Mouse (Mus musculus) kidney, embryonic 15.5 days (tissue): ENCODE data around the gene Myo16. TPM values are rescaled to one million over a fixed set of nuclear protein-coding genes. Genes with fewer than 3 reads are reported as not detected.

Experiments
- ATAC-seq: fragments of 200-750 bp; cut with Nextera tagmentation; replicated peaks from 2 replicates; pipeline ENCODE4 v1.8.0; 2017; ENCODE audit warnings: moderate TSS enrichment; ENCODE audit not compliant: low FRiP score
- H3K27ac ChIP-seq: fragments of 300-500 bp; sonication (generic); 2 replicates; pipeline ENCODE4 v1.5.1; 2015; ENCODE audit warnings: mild to moderate bottlenecking, inconsistent platforms
- H3K27me3 ChIP-seq: fragments of 300-500 bp; sonication (generic); 2 replicates; pipeline ENCODE4 v1.6.1; 2015; ENCODE audit warnings: inconsistent platforms
- H3K36me3 ChIP-seq: fragments of 300-500 bp; sonication (generic); 2 replicates; pipeline ENCODE4 v1.6.1; 2015; ENCODE audit warnings: inconsistent platforms
- H3K4me1 ChIP-seq: fragments of 300-500 bp; sonication (generic); 2 replicates; pipeline ENCODE4 v1.6.1; 2015; ENCODE audit warnings: inconsistent platforms
- H3K4me2 ChIP-seq: fragments of 300-500 bp; sonication (generic); 2 replicates; pipeline ENCODE4 v1.6.1; 2015; ENCODE audit warnings: moderate library complexity, mild to moderate bottlenecking, inconsistent platforms
- H3K4me3 ChIP-seq: fragments of 300-500 bp; sonication (generic); replicated peaks from 2 replicates; pipeline ENCODE4 v1.5.1; 2015; ENCODE audit warnings: mild to moderate bottlenecking, inconsistent platforms
- H3K9ac ChIP-seq: fragments of 300-500 bp; sonication (generic); 2 replicates; pipeline ENCODE4 v1.6.1; 2015; ENCODE audit warnings: mild to moderate bottlenecking, inconsistent platforms
- H3K9me3 ChIP-seq: fragments of 300-500 bp; sonication (generic); replicated peaks from 2 replicates; pipeline ENCODE4 v1.6.1; 2016; ENCODE audit warnings: inconsistent platforms
- WGBS: fragments of 180-500 bp; shearing (Covaris S2); methylation state at CpG from one replicate; pipeline ENCODE4 v1.1.7; 2015; ENCODE audit warnings: mixed read lengths; 5-methylcytosine and 5-hydroxymethylcytosine counted together
- polyA plus RNA-seq: library from polyadenylated mRNA; unstranded; fragments of >200 nt; fragmentation: Nextera tagmentation; extraction: Ambion mirVana; gene quantifications from 2 replicates; pipeline ENCODE4 v1.2.1, GENCODE M21; 2015

Myo16 gene
- polyA plus RNA-seq, 1 experiment from 2014 or later, result 0.34 TPM

DNA sequence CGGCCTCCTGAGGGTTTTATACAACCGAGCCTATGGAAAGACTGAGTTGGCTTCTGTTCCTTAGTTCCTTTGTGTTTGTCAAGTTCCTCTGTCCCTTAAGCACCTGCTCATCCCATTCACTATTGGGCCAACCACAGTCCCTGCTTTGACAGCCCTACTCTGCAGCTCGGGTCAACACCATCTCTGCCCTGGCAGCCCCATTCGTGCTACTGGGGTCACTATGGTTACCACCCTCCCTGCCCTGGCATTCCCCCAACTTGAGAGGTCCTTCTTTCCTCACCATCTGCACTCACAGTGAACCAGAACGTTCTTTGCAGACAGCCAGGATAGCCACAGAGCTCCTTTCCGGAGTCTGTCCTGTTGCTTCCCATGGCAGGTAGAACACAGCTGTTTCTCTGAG, 238.2 kb downstream of the Myo16 start:
- H3K9me3 ChIP-seq, result no peaks in the 10 kb centered on the region
- no peak for ATAC-seq
- no peak overlapping the region for H3K9ac ChIP-seq
- H3K4me2 ChIP-seq, result no peak overlapping the region
- H3K27ac ChIP-seq, result no peak overlapping the region
- 78% methylated on average over 6 of the region's 6 CpGs for WGBS
- no peaks in the 10 kb centered on the region for H3K27me3 ChIP-seq
- no peak overlapping the region for H3K4me3 ChIP-seq
- H3K36me3 ChIP-seq, result no peaks in the 10 kb centered on the region
- no peaks in the 10 kb centered on the region for H3K4me1 ChIP-seq

DNA sequence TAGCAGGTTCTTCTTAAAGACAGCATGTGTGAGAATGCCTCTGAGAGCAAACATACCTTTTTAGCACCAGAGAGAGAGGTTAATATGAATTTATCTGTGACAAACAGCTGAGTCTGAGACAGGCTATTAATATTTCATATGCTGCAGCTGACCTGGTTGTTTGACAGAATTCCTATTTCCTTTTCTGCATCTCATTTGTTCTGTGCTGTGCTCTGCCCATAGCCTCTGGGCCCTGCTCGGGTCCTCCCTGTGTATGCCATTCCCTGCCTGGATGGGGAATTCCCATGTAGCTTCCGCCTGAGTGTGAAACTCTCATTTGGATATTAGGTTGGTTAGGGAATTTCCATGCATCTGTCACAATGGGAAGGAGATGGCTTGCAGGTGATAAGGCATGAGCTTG, 240.8 kb downstream of the Myo16 start:
- Histone ChIP-seq H3K4me1 (no peaks in the 10 kb centered on the region), H3K4me3 (no peak overlapping the region), H3K27ac (no peak overlapping the region), H3K36me3 (no peaks in the 10 kb centered on the region), H3K4me2 (no peak overlapping the region), H3K9ac (no peak overlapping the region), H3K9me3 (no peaks in the 10 kb centered on the region), H3K27me3 (no peaks in the 10 kb centered on the region)
- WGBS, result 73% methylated on average over 2 of the region's 2 CpGs
- no peak for ATAC-seq

DNA sequence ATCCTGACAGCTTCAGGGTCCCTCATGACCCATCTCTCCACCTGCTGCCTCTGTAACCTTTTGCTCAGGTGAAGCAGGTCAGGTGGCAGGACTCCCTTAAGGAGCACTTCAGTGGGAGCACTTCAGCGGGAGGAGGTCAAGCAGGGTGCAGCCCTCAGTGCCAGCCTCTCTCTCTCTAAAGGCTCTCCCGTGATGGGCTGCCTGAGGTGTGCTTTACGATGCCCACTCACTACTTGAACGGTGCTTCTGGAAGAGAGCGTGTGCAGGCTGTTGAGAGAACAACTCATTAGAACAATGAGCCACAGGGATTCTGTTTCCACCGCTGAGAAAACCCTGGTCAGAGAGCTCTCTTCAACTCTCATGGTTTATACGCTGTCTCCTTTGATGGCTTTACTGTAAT, 241.4 kb downstream of the Myo16 start:
- no peak overlapping the region for H3K9ac ChIP-seq
- no peak overlapping the region for H3K4me3 ChIP-seq
- ATAC-seq, result no peak
- H3K27me3 ChIP-seq, result no peaks in the 10 kb centered on the region
- no peaks in the 10 kb centered on the region for H3K4me1 ChIP-seq
- no peaks in the 10 kb centered on the region for H3K36me3 ChIP-seq
- H3K9me3 ChIP-seq, result no peaks in the 10 kb centered on the region
- H3K27ac ChIP-seq, result no peak overlapping the region
- H3K4me2 ChIP-seq, result no peak overlapping the region
- 61% methylated on average over 7 of the region's 7 CpGs for WGBS

DNA sequence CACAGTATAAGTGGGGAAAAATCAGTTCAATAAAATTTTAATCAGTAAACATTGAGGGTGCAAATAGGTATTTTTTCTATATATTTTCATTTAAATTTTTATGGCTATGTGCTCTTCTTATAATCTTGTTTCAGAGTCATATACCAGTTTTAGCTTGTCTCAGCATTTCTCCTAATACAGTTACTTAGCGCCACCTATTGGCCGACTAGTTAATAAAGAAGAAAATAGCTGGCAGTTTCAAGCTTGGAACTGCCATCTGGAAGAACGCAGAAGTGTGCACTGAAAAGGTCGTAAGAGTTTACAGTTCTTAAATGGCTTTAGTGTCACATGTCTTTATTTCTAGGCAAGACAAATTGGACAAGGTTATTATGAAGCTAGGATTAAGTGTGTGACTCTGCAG, 248.9 kb downstream of the Myo16 start:
- Histone ChIP-seq H3K27me3 (peaks cover 8% of the 10 kb centered on the region), H3K36me3 (no peaks in the 10 kb centered on the region), H3K4me1 (no peaks in the 10 kb centered on the region), H3K27ac (no peak overlapping the region), H3K4me2 (no peak overlapping the region), H3K9me3 (no peaks in the 10 kb centered on the region), H3K4me3 (no peak overlapping the region), H3K9ac (no peak overlapping the region)
- 0 out of 2 replicates have a peak, but pooled peaks have one; percentile 4 for ATAC-seq
- WGBS, result 10% methylated on average over 4 of the region's 4 CpGs

DNA sequence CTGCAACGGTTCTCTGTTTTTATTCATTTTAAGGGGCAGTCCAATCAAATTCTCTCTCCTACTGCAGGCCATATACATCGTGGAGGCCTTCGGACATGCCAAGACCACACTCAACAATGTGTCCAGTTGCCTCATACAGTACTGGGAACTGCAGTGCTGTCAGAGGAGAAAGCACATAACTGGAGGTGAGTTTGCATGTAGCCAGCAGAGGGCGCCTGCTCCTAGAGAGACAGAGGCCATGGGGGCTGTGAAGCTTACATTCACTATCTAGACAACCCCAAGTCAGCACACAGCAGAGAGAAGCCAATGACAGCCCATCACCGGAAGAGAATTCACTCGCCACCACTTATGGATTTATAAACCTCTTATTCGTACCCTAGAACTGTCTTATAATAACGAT, 251.8 kb downstream of the Myo16 start:
- H3K4me3 ChIP-seq, result no peak overlapping the region
- no peaks in the 10 kb centered on the region for H3K4me1 ChIP-seq
- no peak overlapping the region for H3K4me2 ChIP-seq
- no peak overlapping the region for H3K9ac ChIP-seq
- H3K9me3 ChIP-seq, result no peaks in the 10 kb centered on the region
- ATAC-seq, result 0 out of 2 replicates have a peak, but pooled peaks have one; percentile 28
- no peaks in the 10 kb centered on the region for H3K36me3 ChIP-seq
- H3K27me3 ChIP-seq, result peaks cover 8% of the 10 kb centered on the region
- 33% methylated on average over 8 of the region's 8 CpGs for WGBS
- no peak overlapping the region for H3K27ac ChIP-seq

DNA sequence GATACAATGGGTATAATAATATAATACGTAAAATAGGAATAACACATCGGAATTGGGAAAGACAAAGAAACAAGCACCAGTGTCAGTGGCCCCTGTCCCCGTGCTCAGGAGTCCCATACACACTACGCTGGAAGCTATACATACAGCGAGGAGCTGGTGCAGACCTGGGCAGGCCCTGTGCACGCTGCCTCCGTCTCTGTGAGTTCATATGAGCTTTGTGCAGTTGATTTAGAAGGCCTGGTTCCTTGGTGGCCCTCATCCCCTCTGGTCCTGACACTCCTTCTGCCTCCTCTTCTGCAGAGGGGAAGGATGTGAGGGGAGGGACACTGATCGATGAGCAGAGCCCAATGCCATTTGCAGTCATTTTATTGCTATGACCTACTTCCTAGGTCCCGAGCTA, 255.3 kb downstream of the Myo16 start:
- WGBS, result 80% methylated on average over 9 of the region's 9 CpGs

DNA sequence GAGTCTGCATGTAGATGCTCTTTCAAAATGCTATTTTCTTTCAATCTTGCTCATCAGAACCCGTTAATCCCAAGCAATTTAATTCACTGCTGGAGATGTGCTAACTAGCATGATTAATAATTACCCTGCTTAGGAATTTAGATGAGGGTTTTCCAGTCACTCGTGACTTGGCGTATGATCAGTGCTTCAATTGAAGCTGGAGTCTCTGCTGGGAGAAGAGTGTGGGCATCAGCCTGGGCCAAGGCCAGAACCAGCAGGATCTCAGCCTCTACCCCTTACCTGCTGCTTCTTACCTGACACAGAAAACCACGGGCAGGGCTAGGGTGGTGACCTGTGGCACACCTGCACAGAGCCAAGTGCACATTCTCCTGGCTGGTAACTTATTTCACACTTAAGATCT, 257.8 kb downstream of the Myo16 start:
- no peaks in the 10 kb centered on the region for H3K36me3 ChIP-seq

More for the DNA sequence above, 255.3 kb downstream of the Myo16 start:
- no peak overlapping the region for H3K4me2 ChIP-seq
- ATAC-seq, result no peak
- H3K27me3 ChIP-seq, result 0 out of 2 replicates have a peak, but pooled peaks cover 4% of the 10 kb centered on the region
- no peaks in the 10 kb centered on the region for H3K36me3 ChIP-seq
- no peak overlapping the region for H3K27ac ChIP-seq
- H3K9me3 ChIP-seq, result no peaks in the 10 kb centered on the region
- no peak overlapping the region for H3K4me3 ChIP-seq
- H3K4me1 ChIP-seq, result 0 out of 2 replicates have a peak, but pooled peaks cover 2% of the 10 kb centered on the region
- no peak overlapping the region for H3K9ac ChIP-seq

DNA sequence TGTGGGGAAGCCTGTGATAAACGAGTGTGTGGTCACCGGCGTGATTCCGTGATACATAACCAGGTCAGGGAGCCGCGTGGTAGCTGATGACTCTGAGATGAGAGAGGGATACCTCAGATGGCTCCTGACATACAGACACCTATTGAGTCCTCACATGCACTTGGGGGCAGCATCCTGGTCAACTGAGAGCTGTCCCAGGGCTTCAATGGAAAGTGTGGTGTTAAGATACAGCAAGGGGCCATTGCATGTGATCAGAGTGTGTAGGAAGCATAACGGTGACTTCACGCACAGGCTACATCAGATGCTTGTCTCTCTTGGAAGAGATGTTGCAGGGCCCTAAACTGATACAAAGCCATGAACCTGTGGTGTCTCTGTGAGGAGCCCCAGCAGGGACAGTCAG, 260.2 kb downstream of the Myo16 start:
- no peaks in the 10 kb centered on the region for H3K9me3 ChIP-seq
- no peak overlapping the region for H3K4me2 ChIP-seq
- no peak for ATAC-seq
- no peak overlapping the region for H3K27ac ChIP-seq
- H3K36me3 ChIP-seq, result no peaks in the 10 kb centered on the region
- WGBS, result 88% methylated on average over 8 of the region's 8 CpGs
- H3K4me1 ChIP-seq, result peaks cover 10% of the 10 kb centered on the region
- no peaks in the 10 kb centered on the region for H3K27me3 ChIP-seq
- H3K9ac ChIP-seq, result no peak overlapping the region
- no peak overlapping the region for H3K4me3 ChIP-seq

More for the DNA sequence above, 257.8 kb downstream of the Myo16 start:
- Histone ChIP-seq H3K4me2 (no peak overlapping the region), H3K4me1 (peaks cover 8% of the 10 kb centered on the region), H3K27me3 (0 out of 2 replicates have a peak, but pooled peaks cover 4% of the 10 kb centered on the region), H3K9me3 (no peaks in the 10 kb centered on the region), H3K4me3 (no peak overlapping the region), H3K9ac (no peak overlapping the region), H3K27ac (no peak overlapping the region)
- 60% methylated on average over 4 of the region's 4 CpGs for WGBS
- peak; percentile 45; the same call in 1 of the 2 replicates for ATAC-seq

DNA sequence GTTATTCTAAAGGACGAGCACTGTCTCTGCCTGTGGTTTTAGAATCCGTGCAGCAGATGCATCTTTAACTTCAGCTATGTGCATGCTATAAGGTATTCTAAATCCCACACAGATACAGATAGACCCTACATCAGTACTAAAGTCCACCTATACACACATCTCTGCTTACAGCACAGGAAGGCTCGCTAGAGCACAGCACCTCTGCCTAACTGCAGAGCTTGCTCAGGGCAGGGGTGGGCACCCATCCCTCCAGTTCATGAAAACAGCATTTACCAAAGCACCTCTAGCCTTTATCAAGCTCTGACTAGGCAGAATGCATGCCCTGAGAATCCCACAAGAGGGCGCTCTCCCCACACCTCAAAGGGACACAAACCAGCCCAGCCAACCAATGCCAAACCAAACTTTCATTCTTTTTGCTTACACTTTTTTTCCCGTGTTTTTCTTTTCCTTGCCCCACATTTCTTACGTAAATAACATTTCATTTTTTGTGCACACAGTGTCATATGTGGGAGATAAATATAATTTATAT, 261.0 kb downstream of the Myo16 start:
- Histone ChIP-seq H3K4me1 (peaks cover 10% of the 10 kb centered on the region), H3K27me3 (no peaks in the 10 kb centered on the region), H3K4me3 (no peak overlapping the region), H3K9ac (no peak overlapping the region), H3K27ac (no peak overlapping the region), H3K4me2 (no peak overlapping the region), H3K36me3 (no peaks in the 10 kb centered on the region), H3K9me3 (no peaks in the 10 kb centered on the region)
- ATAC-seq, result no peak; the same call in 1 of the 2 replicates
- 22% methylated on average over 6 of the region's 6 CpGs for WGBS

DNA sequence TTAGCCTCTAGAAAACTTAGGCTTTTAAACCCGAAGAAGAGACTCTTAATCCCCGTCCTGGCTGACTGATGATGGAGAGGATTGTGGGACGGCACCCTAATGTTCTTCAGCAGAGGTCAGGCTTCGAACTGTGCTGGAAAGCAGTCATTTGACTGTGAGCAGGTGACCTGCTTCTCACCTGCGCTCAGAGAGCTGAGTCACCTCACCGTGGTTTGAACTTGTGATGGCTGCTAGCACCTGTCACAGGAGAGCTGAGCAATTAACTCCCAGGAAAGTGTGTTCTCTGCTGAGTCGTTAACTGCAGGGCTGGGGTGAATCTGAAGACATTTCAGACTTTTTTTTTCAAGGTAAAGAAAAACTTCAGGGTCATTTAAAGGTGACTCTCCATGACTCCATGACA, 261.6 kb downstream of the Myo16 start:
- 32% methylated on average over 7 of the region's 7 CpGs for WGBS
- Histone ChIP-seq H3K9ac (no peak overlapping the region), H3K4me2 (no peak overlapping the region), H3K9me3 (no peaks in the 10 kb centered on the region), H3K36me3 (no peaks in the 10 kb centered on the region), H3K4me3 (no peak overlapping the region), H3K27ac (no peak overlapping the region), H3K4me1 (peaks cover 10% of the 10 kb centered on the region), H3K27me3 (no peaks in the 10 kb centered on the region)
- ATAC-seq, result no peak

DNA sequence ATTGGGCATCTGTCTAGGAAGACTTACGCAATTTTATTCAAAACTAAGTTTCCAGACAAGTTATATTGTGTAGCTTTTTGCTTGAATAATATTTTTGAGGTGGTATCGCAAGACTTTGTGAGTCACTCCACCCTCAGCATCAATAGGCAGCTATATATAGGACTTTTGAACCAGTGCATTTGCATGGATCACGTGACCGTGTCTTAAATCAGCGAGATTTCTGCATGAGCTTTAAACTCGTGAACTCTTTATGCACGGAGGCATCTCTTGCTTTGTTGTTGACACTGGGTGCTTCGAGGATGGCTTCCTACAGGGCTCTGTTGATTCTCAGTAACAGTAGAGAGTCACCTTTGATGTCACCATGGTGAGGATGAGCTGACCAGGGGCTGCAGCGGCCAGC, 262.2 kb downstream of the Myo16 start:
- Histone ChIP-seq H3K36me3 (no peaks in the 10 kb centered on the region), H3K4me1 (peaks cover 10% of the 10 kb centered on the region), H3K9ac (no peak overlapping the region), H3K4me3 (no peak overlapping the region), H3K27ac (no peak overlapping the region), H3K9me3 (no peaks in the 10 kb centered on the region), H3K27me3 (no peaks in the 10 kb centered on the region), H3K4me2 (no peak overlapping the region)
- no peak for ATAC-seq
- WGBS, result 80% methylated on average over 9 of the region's 9 CpGs

DNA sequence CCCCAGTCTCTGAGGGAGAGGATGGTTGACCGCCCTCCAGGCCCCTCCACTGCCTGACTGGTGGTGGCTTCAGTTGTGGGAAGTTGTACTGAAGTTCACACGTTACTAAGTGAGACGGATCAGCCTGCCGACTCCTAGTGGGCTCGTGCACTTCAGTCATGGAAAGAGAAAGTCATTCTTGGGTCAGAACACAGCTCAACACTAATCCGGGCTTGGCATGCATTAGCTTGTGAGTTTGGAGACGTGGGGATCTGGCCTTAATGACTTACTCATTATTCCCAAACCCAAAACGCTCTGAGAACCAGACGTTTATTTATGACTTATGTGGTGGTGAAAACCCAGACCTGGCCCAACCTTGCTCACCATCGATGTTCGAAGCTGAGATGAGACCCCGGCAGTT, 263.1 kb downstream of the Myo16 start:
- Histone ChIP-seq H3K36me3 (no peaks in the 10 kb centered on the region), H3K4me3 (no peak overlapping the region), H3K27ac (no peak overlapping the region), H3K9ac (no peak overlapping the region), H3K27me3 (no peaks in the 10 kb centered on the region), H3K4me2 (no peak overlapping the region), H3K4me1 (peaks cover 9% of the 10 kb centered on the region), H3K9me3 (no peaks in the 10 kb centered on the region)
- ATAC-seq, result no peak
- 69% methylated on average over 12 of the region's 12 CpGs for WGBS

DNA sequence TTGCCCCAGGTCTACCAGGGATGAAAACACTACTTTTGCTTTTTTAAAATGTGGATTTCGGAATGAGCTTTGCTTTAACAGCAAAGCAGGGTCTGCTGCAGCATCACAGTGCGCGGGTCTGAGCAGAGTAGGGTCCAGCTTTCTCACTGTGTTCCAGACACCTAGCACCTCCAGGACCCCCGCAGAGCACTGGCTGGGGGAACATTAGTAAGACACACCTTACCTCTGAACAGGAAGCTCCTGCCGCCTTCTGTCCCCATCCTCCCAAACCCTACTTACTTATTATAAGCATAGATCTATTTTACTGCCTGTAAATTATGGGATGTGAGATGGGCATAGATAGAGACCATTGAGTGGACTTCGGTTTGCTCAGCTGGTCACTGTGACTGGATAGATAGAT, 263.6 kb downstream of the Myo16 start:
- peaks cover 9% of the 10 kb centered on the region for H3K4me1 ChIP-seq
- 84% methylated on average over 6 of the region's 6 CpGs for whole genome bisulfite sequencing

More for the DNA sequence above, 263.6 kb downstream of the Myo16 start:
- Histone ChIP-seq H3K4me2 (no peak overlapping the region), H3K27ac (no peak overlapping the region), H3K9me3 (no peaks in the 10 kb centered on the region), H3K36me3 (no peaks in the 10 kb centered on the region), H3K4me3 (no peak overlapping the region), H3K9ac (no peak overlapping the region), H3K27me3 (no peaks in the 10 kb centered on the region)
- ATAC-seq, result no peak
